Mouse (Mus musculus): ENCODE results near the gene Larp7.

- TF ChIP-seq CTCF (IDR thresholded peaks at IDR 0.05; ENCODE audit: borderline replicate concordance, insufficient read depth, low read depth, low read length) (no peak), POLR2A (IDR thresholded peaks at IDR 0.05; ENCODE audit: borderline replicate concordance, insufficient read depth, low read length) (no peak)
These were observed 60.5 kb downstream of the Larp7 start for GRCm38 (mm10) chr3:127492663-127493062.

Data from cerebellum, adult 2 months (tissue).